Mouse (Mus musculus): ENCODE results near the gene Dap. TPM values are rescaled to one million over a fixed set of nuclear protein-coding genes. Genes with fewer than 3 reads are reported as not detected.

Gene Dap
- 10 to 100 TPM in 1 of 26 experiments, 1 to 10 TPM in 24, under 1 TPM in 1; 0.99 to 25.5 (median 2.9) TPM for total RNA-seq (2018; cell fraction: chromatin; rRNA removed)
- total RNA-seq (2018; cell fraction: cytosol; rRNA removed): 100 to 1,000 TPM in 8 of 26 experiments, 10 to 100 TPM in 18; 66.5 to 122 (median 89.9) TPM
- 10 to 100 TPM in 24 of 26 experiments, 1 to 10 TPM in 2; 9.0 to 24.2 (median 16.5) TPM for total RNA-seq (2018; cell fraction: nucleus; rRNA removed)
- polyA plus RNA-seq (2018): 97.6 to 279 TPM (median 108 TPM) in 3 replicates

DNA sequence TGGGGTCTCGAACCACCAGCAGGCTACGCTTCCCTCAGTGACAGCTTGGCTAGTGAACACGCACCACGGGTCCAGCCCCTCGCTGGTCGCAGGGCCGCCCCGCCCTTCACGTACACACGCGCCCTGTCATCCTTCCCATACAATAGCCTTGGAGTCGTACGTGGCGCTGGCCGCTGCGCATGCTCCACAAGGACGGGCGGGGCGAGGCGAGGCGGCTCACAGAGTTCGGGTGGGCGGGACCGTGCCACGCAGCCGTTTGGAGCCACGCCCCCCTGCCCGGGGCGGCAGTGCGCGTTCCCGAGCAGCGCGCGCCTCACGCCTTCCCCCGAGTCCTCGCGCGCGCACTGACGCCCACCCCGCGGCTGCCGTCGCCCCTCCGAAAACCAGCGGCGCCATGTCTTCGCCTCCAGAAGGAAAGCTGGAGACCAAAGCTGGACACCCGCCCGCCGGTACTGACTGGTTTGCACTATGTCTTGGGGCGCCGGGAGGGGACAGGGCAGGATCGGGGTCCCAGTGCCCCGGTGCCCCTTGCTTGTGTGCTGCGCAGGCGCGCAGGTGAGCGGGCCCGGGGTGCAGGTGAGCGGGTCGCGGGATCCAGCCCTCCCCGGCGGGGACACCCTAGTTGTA lies at the start of gene Dap:
Gene Dap (plus strand): TSS at position 180 of the 627 bp plus-strand sequence.
- Histone ChIP-seq H3K4me3 (ENCODE audit: inconsistent target) (peak within 1 kb of the TSS; percentile 53), H3K36me3 (ENCODE audit: inconsistent target) (no peaks in the 10 kb centered on the region), H3K27ac (peak within 1 kb of the TSS; percentile 50), H3K79me2 (ENCODE audit: inconsistent target) (peaks cover 20% of the 10 kb centered on the region; the same call in 1 of the 2 replicates)
- under 1% methylated on average over 67 of the region's 67 CpGs for WGBS (ENCODE audit: missing documents)

DNA sequence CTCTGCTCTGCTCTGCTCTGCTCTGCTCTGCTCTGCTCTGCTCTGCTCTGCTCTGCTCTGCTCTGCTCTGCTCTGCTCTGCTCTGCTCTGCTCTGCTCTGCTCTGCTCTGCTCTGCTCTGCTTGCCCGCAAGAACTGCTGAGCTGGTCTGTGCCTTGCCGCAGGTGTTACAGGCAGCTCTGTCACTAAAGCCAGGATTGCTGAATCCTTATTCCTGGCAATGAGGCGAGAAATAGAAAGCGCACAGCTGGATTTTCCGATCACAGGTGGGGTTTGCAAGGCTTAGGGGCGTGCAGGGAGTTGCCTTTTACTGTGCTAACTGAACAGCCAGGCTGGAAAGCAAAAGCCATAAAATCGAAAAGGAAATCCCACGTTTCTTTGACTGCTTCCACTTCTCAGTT lies 47.5 kb upstream of the Dap start:
- 60% methylated on average over 8 of the region's 8 CpGs for WGBS (ENCODE audit: missing documents)
- no peak overlapping the region for H3K27ac ChIP-seq
- no peak overlapping the region for H3K4me3 ChIP-seq (ENCODE audit: inconsistent target)
- no peaks in the 10 kb centered on the region for H3K79me2 ChIP-seq (ENCODE audit: inconsistent target)
- no peaks in the 10 kb centered on the region for H3K36me3 ChIP-seq (ENCODE audit: inconsistent target)

DNA sequence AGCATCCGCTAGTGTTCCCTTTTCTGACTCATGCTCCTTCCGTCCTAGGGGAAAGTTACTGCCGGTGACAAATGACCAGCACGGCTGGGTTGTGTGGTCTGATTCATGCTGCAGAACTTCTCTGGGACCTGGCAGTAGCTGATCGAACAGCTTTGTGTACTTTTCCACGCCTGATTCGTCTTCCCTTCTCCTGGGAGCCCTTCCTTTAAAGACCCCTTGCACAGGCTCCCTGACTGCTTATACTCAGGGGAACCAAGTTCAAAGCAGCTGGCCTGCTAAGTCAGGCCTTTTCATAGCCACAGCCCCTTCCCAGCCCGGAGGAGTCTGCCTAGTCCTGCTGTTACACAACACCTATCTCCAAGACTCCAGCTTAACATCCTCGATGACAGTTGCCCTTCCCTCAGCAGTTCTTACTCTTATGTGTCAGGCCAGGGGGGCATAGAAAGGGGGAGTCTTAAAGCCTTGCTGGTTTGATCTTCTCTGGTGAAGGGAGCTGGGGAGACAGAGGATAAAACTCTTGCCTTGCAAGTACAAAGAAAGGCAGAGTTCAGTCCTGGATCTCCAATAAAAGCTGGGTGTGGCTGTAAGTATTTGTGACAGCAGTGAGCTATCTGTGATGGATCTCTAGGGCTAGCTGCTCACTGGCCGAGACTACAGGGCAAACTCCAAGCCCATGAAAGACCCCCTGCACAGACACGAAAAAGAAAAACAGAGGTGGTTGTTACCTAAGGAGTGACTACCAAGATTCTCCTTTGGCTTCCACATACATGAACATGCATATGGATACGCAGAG lies 39.3 kb upstream of the Dap start:
- no peak overlapping the region for H3K27ac ChIP-seq
- H3K36me3 ChIP-seq (ENCODE audit: inconsistent target): no peaks in the 10 kb centered on the region
- no peaks in the 10 kb centered on the region for H3K79me2 ChIP-seq (ENCODE audit: inconsistent target)
- WGBS (ENCODE audit: missing documents): 75% methylated on average over 12 of the region's 12 CpGs
- H3K4me3 ChIP-seq (ENCODE audit: inconsistent target): no peak overlapping the region

DNA sequence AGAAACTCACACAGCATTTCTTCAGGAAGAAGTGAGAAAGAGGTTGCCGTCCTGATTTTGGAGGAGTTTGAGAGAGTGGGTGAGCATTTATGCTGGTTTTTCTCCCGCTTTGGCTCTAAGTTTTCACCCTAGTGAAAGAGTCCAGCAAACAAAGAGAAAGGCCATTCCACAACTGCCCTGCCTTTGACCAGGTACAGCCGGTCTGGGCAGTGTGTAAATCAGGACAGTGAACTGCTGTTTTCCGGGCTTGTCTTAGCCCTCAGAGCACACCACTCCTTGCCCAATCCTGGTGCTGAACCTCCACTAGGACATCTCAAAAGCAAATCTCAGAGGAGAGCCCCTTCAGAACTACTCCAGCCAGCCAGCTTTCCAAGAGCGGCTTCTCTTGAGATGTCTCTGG lies 38.6 kb upstream of the Dap start:
- H3K4me3 ChIP-seq (ENCODE audit: inconsistent target): no peak overlapping the region
- no peaks in the 10 kb centered on the region for H3K36me3 ChIP-seq (ENCODE audit: inconsistent target)
- H3K79me2 ChIP-seq (ENCODE audit: inconsistent target): no peaks in the 10 kb centered on the region
- 84% methylated on average over 5 of the region's 5 CpGs for WGBS (ENCODE audit: missing documents)
- no peak overlapping the region for H3K27ac ChIP-seq

DNA sequence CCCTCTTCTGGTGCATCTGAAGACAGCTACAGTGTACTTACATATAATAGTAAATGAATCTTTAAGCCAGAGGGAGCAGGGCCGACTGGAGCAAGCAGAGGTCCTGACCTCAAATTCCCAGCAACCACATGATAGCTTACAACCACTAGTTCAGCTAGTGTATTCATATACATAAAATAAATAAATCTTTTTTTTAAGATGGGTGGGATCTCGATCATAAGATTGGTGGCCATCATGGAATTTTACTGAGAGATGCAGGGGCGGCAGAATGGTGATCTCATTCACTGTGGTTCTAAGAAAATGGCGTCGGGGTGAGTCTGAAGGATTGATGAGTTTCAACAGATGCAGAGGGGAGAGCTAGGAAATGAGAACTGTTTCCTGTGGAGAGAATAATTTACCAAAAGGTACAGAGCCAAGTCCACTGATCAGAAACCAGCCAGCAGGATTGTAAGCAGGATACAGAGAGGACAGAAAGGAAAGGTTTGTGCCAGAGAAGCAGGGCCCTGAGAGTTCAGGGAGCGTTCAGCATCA lies 37.7 kb upstream of the Dap start:
- Histone ChIP-seq H3K27ac (no peak overlapping the region), H3K79me2 (ENCODE audit: inconsistent target) (no peaks in the 10 kb centered on the region), H3K4me3 (ENCODE audit: inconsistent target) (no peak overlapping the region), H3K36me3 (ENCODE audit: inconsistent target) (no peaks in the 10 kb centered on the region)
- WGBS (ENCODE audit: missing documents): 78% methylated on average over 6 of the region's 6 CpGs

DNA sequence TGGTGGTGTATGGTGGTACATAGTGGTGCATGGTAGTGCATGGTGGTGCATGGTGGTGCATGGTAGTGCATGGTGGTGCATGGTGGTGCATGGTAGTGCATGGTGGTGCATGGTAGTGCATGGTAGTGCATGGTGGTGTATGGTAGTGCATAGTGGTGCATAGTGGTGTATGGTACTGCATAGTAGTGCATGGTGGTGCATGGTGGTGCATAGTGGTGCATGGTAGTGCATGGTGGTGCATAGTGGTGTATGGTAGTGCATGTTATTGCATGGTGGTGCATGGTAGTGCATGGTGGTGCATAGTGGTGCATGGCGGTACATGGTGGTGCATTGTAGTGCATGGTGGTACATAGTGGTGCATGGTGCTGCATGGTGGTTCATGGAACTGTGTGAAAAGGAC lies 31.6 kb upstream of the Dap start:
- H3K4me3 ChIP-seq (ENCODE audit: inconsistent target): no peak overlapping the region
- no peaks in the 10 kb centered on the region for H3K36me3 ChIP-seq (ENCODE audit: inconsistent target)
- 91% methylated on average over 1 of the region's 1 CpGs for WGBS (ENCODE audit: missing documents)
- no peaks in the 10 kb centered on the region for H3K79me2 ChIP-seq (ENCODE audit: inconsistent target)
- no peak overlapping the region for H3K27ac ChIP-seq

DNA sequence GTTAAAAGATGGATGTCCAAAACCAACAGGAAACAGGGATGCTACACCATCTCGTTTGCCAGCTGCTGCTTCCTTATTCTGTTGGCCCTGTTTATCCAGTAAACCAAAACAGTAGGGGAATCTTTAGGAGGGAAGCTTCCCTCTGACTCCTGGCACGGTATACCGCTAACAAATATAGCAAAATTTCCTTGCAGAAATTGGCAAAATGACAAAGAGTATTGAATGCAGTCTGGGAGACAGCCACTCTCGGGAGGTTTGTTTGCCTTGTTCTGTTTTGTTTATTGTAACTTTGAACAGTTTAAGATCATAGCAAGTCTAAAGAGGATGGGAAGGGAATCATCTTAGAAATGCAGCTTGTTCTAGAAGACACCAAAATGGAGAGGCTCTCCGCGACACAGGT lies 28.3 kb upstream of the Dap start:
- H3K27ac ChIP-seq: no peak overlapping the region
- 78% methylated on average over 6 of the region's 6 CpGs for WGBS (ENCODE audit: missing documents)
- no peak overlapping the region for H3K4me3 ChIP-seq (ENCODE audit: inconsistent target)
- H3K36me3 ChIP-seq (ENCODE audit: inconsistent target): no peaks in the 10 kb centered on the region
- no peaks in the 10 kb centered on the region for H3K79me2 ChIP-seq (ENCODE audit: inconsistent target)

DNA sequence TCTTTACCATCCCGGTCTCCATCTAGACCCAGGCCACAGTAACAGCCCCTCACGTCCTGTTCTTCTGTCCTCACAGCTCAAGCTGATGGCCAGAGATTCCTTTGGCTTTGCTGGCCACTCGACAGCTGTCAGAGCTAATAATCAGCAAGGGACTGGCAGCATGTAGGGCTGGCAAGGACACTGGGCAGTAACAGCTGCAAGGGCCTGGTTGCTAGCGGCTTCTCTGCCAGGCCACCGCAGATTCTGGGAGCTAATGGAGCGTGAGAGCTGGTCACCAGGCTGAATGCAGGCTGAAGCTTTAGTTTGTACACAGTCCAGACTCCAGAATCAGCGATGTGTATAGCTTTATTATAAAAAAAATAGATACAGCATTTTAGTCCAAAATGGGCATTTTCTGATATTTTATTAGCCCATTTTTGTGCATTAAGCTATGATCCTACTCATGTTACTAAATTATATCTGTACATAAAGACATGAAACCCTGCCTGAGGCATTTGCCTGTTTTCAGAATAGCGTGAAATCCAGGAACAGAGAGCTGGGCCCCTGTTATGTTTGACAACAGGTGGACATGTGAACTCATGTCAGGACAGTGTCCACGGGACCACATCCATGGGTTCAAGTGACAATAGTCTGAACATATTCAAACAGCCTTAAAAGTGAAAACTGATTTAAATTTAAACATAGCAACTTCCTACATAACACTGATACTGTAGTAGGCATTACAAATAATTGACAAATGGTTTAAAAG lies 16.6 kb upstream of the Dap start:
- no peaks in the 10 kb centered on the region for H3K79me2 ChIP-seq (ENCODE audit: inconsistent target)
- no peak overlapping the region for H3K4me3 ChIP-seq (ENCODE audit: inconsistent target)
- H3K27ac ChIP-seq: no peak overlapping the region
- H3K36me3 ChIP-seq (ENCODE audit: inconsistent target): no peaks in the 10 kb centered on the region
- WGBS (ENCODE audit: missing documents): 96% methylated on average over 8 of the region's 9 CpGs

DNA sequence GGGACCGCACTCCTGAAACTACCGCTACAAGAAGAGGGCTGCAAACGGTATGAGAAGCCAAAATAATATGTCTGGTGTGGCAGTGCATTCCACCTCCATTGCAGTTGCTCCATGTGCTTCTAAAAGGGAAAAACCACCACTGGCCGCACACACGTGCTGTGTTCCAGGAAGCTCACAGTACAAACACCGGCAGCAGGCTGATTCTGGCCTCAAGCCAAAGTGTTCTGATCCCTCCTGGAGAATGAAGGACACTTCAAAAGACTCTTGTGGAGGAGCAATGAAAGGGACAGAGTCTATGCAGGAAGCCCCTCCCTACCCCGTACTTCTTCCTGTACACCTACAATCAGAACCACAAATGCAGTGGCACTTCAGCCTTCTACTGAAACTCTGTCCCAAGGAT lies 12.2 kb upstream of the Dap start:
- Histone ChIP-seq H3K4me3 (ENCODE audit: inconsistent target) (no peak overlapping the region), H3K27ac (no peak overlapping the region), H3K79me2 (ENCODE audit: inconsistent target) (no peaks in the 10 kb centered on the region), H3K36me3 (ENCODE audit: inconsistent target) (no peaks in the 10 kb centered on the region)
- WGBS (ENCODE audit: missing documents): 68% methylated on average over 7 of the region's 7 CpGs

DNA sequence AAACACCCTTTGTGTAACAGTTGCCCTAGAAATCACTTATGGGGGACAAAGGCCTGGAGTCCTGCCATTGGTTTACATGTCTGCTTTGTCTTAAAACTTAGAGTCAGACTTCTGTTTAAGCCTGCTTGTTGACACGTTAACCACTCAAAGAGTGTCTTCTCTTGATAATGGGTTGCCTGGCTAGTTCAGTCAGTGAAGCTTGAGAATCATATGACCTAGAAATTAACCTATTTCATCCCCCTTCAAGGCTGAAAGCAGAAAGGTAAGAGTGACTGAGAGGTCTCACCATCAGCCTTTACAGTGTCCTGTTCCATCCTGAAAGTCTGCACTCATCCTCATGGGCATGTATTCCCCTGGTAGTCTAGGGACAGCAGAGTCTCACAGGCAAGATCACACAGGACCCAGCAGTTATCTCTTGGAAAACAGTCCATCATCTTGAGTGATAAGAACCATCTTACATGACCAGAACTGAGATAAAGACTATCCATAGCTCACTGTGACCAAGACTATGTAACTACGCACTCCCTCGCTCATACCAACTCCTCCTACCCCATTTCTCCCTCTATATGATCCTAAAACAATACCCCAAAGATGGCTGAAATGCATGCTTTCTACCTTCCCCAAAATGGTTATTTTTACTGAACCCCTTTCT lies 10.4 kb upstream of the Dap start:
- H3K27ac ChIP-seq: no peak overlapping the region
- H3K4me3 ChIP-seq (ENCODE audit: inconsistent target): no peak overlapping the region
- H3K79me2 ChIP-seq (ENCODE audit: inconsistent target): no peaks in the 10 kb centered on the region
- no peaks in the 10 kb centered on the region for H3K36me3 ChIP-seq (ENCODE audit: inconsistent target)
- 92% methylated on average over 3 of the region's 3 CpGs for WGBS (ENCODE audit: missing documents)

DNA sequence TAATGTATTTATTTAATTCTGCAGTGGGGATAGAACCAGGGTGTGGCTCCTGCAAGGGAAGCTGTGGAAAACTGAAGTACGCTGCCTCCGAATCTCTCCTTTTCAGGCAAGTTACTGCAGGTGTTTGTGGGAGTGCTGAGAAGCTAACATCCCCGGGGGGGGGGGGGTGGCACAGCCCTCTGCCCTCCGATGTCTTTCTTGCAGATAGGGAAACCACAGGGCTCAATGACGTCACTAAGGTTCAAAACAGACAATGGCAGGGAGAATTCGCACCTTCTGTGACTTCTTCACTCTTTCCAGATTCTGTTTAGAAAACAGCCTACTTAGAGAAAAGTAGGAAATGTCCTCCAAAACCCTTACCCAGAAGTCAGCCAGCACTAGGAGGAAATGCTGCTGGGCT lies 1.9 kb upstream of the Dap start:
- no peak overlapping the region for H3K4me3 ChIP-seq (ENCODE audit: inconsistent target)
- 81% methylated on average over 6 of the region's 6 CpGs for WGBS (ENCODE audit: missing documents)
- peaks cover 14% of the 10 kb centered on the region; the same call in 1 of the 2 replicates for H3K79me2 ChIP-seq (ENCODE audit: inconsistent target)
- H3K36me3 ChIP-seq (ENCODE audit: inconsistent target): no peaks in the 10 kb centered on the region
- no peak overlapping the region for H3K27ac ChIP-seq

DNA sequence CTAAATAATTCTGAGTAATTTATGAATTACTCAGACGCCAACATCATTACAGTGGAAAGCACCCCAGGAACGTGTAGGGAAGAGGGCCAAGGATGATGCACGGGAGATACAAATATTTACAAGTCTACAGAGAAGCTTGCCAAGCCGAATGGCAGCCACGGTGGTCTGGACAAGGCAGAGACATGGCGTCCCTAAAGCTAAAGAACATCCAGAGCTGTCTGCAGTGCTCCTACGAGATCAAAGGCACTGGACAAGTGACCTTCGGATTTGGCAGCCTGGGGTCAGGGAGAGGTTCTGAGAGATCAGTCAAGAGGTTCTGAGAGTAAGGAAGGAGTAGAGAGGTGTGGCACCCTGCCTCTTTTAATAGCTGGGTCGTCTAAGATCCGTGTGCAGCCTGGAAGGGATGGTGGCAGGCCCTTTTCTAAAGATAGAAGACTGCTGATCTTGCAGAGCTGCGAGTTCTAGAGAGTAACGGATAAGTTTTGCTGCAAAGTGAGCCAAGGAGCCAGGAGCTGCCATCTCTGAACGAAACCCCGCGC lies 449 bp upstream of the Dap start:
- Histone ChIP-seq H3K4me3 (ENCODE audit: inconsistent target) (peak overlapping the region; percentile 18; the same call in 1 of the 2 replicates), H3K27ac (peak overlapping the region; percentile 46), H3K36me3 (ENCODE audit: inconsistent target) (no peaks in the 10 kb centered on the region), H3K79me2 (ENCODE audit: inconsistent target) (peaks cover 20% of the 10 kb centered on the region; the same call in 1 of the 2 replicates)
- WGBS (ENCODE audit: missing documents): 53% methylated on average over 15 of the region's 15 CpGs

DNA sequence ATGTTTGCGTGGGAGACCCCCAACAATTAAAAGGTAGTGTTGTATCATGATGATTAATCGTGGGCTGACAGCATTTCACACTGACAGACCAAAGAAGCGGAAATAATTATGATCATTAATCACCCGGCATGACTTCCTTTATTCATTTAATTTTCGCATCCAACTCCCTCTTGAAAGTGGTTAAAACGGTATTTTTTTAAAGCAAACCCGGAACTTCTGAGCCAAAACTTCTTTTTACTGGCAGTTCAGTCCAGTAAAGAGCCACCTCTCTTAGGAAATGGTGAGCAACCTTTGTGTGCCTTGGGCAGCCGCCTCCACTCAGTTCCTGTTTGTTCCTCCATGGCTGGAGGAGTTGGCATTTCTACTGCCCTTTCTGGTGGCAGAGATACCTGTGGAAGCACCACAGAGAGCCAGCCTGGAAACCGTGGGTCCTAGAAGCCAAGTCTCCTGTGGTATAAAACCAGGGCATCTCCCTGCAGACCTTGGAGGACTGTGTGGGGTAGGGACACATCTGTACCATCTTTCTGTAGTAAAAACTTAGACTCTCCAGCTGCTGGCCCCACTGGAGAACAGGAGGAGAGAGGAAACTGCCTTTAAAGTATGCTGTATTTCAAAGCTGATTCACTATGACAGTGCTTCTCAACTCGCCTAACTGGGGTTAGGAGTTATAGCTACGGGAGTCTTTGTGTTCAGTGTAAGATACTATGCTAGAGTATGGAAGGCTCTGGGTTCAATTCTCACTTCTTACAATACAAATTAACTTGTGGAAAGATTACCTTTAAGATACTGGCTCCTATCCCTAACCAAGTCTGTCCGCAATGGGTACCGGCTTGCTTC lies 910 bp downstream of the Dap start:
- Histone ChIP-seq H3K4me3 (ENCODE audit: inconsistent target) (peak overlapping the region; percentile 53), H3K79me2 (ENCODE audit: inconsistent target) (peaks cover 20% of the 10 kb centered on the region; the same call in 1 of the 2 replicates), H3K36me3 (ENCODE audit: inconsistent target) (no peaks in the 10 kb centered on the region), H3K27ac (peak overlapping the region; percentile 50)
- 12% methylated on average over 13 of the region's 13 CpGs for WGBS (ENCODE audit: missing documents)
